Mouse (Mus musculus) bone marrow macrophage, adult 2 months (primary cell): ENCODE data around the gene Mapk8.

Source experiments
- CTCF ChIP-seq: IDR thresholded peaks from 2 replicates; pipeline ENCODE4 v1.5.1; 2012; ENCODE audit warnings: low read depth, mild to moderate bottlenecking, low read length, moderate library complexity
- POLR2A ChIP-seq: IDR thresholded peaks from 2 replicates; pipeline ENCODE4 v1.6.1; 2012; ENCODE audit warnings: mild to moderate bottlenecking, low read depth, low read length, borderline replicate concordance

DNA sequence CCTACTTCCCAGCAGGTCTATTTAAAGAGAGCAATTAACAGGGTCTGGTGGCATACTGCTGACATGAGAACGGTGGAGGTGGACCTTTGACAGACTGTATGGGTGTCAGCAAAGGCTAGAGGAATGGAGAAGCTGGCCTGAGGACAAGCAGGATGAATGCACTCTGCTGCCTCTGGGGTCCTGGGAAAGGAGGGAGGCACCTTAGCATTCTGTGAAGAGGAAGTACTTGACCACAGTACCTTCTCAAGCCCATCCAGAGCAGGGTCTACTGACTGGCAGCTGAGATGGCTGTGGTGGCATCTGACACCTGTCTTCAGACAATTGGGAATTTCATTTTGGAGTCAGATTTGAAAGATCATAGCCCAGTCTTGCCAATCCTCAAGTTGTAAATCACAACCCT is 73.7 kb downstream of the Mapk8 start:
- TF ChIP-seq POLR2A: no peak
- no peak for TF ChIP-seq CTCF
